Mouse (Mus musculus) MEL (cell line): Measurements from ENCODE around the gene Hcn3. TPM values are rescaled to one million over a fixed set of nuclear protein-coding genes. Genes with fewer than 3 reads are reported as not detected.

Source experiments
- DNase-seq: peaks from one replicate; pipeline ENCODE4 v3.0.0; 2011; ENCODE audit warnings: low read depth, low spot score
- H3K27ac ChIP-seq: 2 replicates; pipeline ENCODE4 v1.5.1; 2012; ENCODE audit warnings: low read depth, mild to moderate bottlenecking, control low read depth, low read length, moderate library complexity; ENCODE audit not compliant: control insufficient read depth
- H3K27me3 ChIP-seq, 2 experiments: fragments of 150-350 bp in 1 of 2; sonication (generic) in 1 of 2; 2 replicates each; pipeline ENCODE4 v1.6.1; 2012; ENCODE audit warnings: low read length in 2 of 2, mild to moderate bottlenecking in 2 of 2, improper control_type of control experiment in 1 of 2, moderate library complexity in 1 of 2; ENCODE audit not compliant: insufficient read depth in 2 of 2, control insufficient read depth in 1 of 2
- H3K36me3 ChIP-seq, 2 experiments: 2 replicates each; pipeline ENCODE4 v1.6.1; 2012 to 2014; ENCODE audit warnings: low read length in 2 of 2, improper control_type of control experiment in 1 of 2, inconsistent platforms in 1 of 2, mild to moderate bottlenecking in 1 of 2; ENCODE audit not compliant: insufficient read depth in 2 of 2, control insufficient read depth in 1 of 2
- H3K4me1 ChIP-seq, 2 experiments: fragments of 150-350 bp in 1 of 2; sonication (generic) in 1 of 2; 2 replicates each; pipeline ENCODE4 v1.6.1; 2012; ENCODE audit warnings: low read length in 2 of 2, improper control_type of control experiment in 1 of 2, mild to moderate bottlenecking in 1 of 2; ENCODE audit not compliant: insufficient read depth in 2 of 2, control insufficient read depth in 1 of 2
- H3K4me3 ChIP-seq, 2 experiments: fragments of 150-350 bp in 1 of 2; sonication (generic) in 1 of 2; 2 replicates each; pipeline ENCODE4 v1.5.1; 2012; ENCODE audit warnings: low read depth in 2 of 2, low read length in 2 of 2, mild to moderate bottlenecking in 2 of 2, moderate library complexity in 2 of 2, control low read depth in 1 of 2, improper control_type of control experiment in 1 of 2; ENCODE audit not compliant: control insufficient read depth in 1 of 2, insufficient read depth in 1 of 2
- H3K79me2 ChIP-seq: 2 replicates; pipeline ENCODE4 v1.6.1; 2012; ENCODE audit warnings: mild to moderate bottlenecking, low read length, moderate library complexity; ENCODE audit not compliant: control insufficient read depth, poor library complexity, insufficient read depth
- H3K9ac ChIP-seq: 2 replicates; pipeline ENCODE4 v1.6.1; 2012; ENCODE audit warnings: low read depth, mild to moderate bottlenecking, control low read depth, low read length, moderate library complexity; ENCODE audit not compliant: control insufficient read depth, poor library complexity, severe bottlenecking
- H3K9me3 ChIP-seq: fragments of 150-350 bp; sonication (generic); replicated peaks from 2 replicates; pipeline ENCODE4 v1.6.1; 2012; ENCODE audit warnings: mild to moderate bottlenecking, low read length, improper control_type of control experiment, moderate library complexity; ENCODE audit not compliant: insufficient read depth
- BHLHE40 ChIP-seq: IDR thresholded peaks from 2 replicates; pipeline ENCODE4 v1.6.1; 2012; ENCODE audit warnings: low read depth, mild to moderate bottlenecking, inconsistent platforms, low read length, improper control_type of control experiment, borderline replicate concordance
- CHD1 ChIP-seq: IDR thresholded peaks from 2 replicates; pipeline ENCODE4 v1.6.1; 2012; ENCODE audit warnings: low read depth, mild to moderate bottlenecking, inconsistent platforms, low read length, improper control_type of control experiment
- CHD2 ChIP-seq: IDR thresholded peaks from 2 replicates; pipeline ENCODE4 v1.6.1; 2011; ENCODE audit warnings: low read length, improper control_type of control experiment
- CTCF ChIP-seq, 3 experiments: IDR thresholded peaks in 2 of 3; conservative IDR thresholded peaks in 1 of 3; 2 replicates each; pipeline ENCODE4 v1.5.1; 2011 to 2012; ENCODE audit warnings: low read length in 3 of 3, low read depth in 2 of 3, mild to moderate bottlenecking in 2 of 3, improper control_type of control experiment in 1 of 3, inconsistent platforms in 1 of 3, mixed read lengths in 1 of 3, moderate library complexity in 1 of 3; ENCODE audit not compliant: control insufficient read depth in 1 of 3, insufficient read depth in 1 of 3, poor library complexity in 1 of 3, severe bottlenecking in 1 of 3
- E2F4 ChIP-seq: IDR thresholded peaks from 2 replicates; pipeline ENCODE4 v1.6.1; 2011; ENCODE audit warnings: low read depth, low read length, improper control_type of control experiment, borderline replicate concordance
- ELF1 ChIP-seq: IDR thresholded peaks from 2 replicates; pipeline ENCODE4 v1.6.1; 2014; ENCODE audit warnings: low read depth, mild to moderate bottlenecking, inconsistent platforms, low read length, improper control_type of control experiment, moderate library complexity
- EP300 ChIP-seq, 2 experiments: IDR thresholded peaks; 2 replicates each; pipeline ENCODE4 v1.6.1; 2011; ENCODE audit warnings: improper control_type of control experiment in 2 of 2, low read length in 2 of 2, low read depth in 1 of 2, mild to moderate bottlenecking in 1 of 2
- ETS1 ChIP-seq: IDR thresholded peaks from 2 replicates; pipeline ENCODE4 v1.6.1; 2012; ENCODE audit warnings: low read depth, mild to moderate bottlenecking, inconsistent platforms, low read length, improper control_type of control experiment, moderate library complexity
- GABPA ChIP-seq: IDR thresholded peaks from 2 replicates; pipeline ENCODE4 v1.6.1; 2012; ENCODE audit warnings: low read depth, mild to moderate bottlenecking, inconsistent platforms, low read length, improper control_type of control experiment, moderate library complexity
- HCFC1 ChIP-seq: IDR thresholded peaks from 2 replicates; pipeline ENCODE4 v1.6.1; 2012; ENCODE audit warnings: low read depth, mild to moderate bottlenecking, inconsistent platforms, low read length, improper control_type of control experiment, moderate library complexity
- JUND ChIP-seq: IDR thresholded peaks from 2 replicates; pipeline ENCODE4 v1.6.1; 2011; ENCODE audit warnings: low read depth, mild to moderate bottlenecking, improper control_type of control experiment, low read length
- MAFK ChIP-seq: IDR thresholded peaks from 2 replicates; pipeline ENCODE4 v1.6.1; 2011; ENCODE audit warnings: low read depth, mild to moderate bottlenecking, low read length, improper control_type of control experiment, borderline replicate concordance
- MAX ChIP-seq: IDR thresholded peaks from 2 replicates; pipeline ENCODE4 v1.6.1; 2011; ENCODE audit warnings: low read length, improper control_type of control experiment
- MAZ ChIP-seq: IDR thresholded peaks from 2 replicates; pipeline ENCODE4 v1.6.1; 2012; ENCODE audit warnings: low read depth, mild to moderate bottlenecking, inconsistent platforms, low read length, improper control_type of control experiment
- MEF2A ChIP-seq: IDR thresholded peaks from 2 replicates; pipeline ENCODE4 v1.6.1; 2014; ENCODE audit warnings: low read depth, mild to moderate bottlenecking, inconsistent platforms, low read length, improper control_type of control experiment; ENCODE audit not compliant: poor library complexity, insufficient replicate concordance, severe bottlenecking; ENCODE audit errors: extremely low read depth
- MXI1 ChIP-seq: IDR thresholded peaks from 2 replicates; pipeline ENCODE4 v1.6.1; 2011; ENCODE audit warnings: mild to moderate bottlenecking, low read depth, low read length, improper control_type of control experiment
- MYB ChIP-seq: IDR thresholded peaks from 2 replicates; pipeline ENCODE4 v1.6.1; 2011; ENCODE audit warnings: mild to moderate bottlenecking, low read depth, low read length, improper control_type of control experiment
- MYC ChIP-seq: IDR thresholded peaks from 2 replicates; pipeline ENCODE4 v1.6.1; 2011; ENCODE audit warnings: low read depth, mild to moderate bottlenecking, low read length, improper control_type of control experiment, moderate library complexity
- NELFE ChIP-seq: IDR thresholded peaks from 2 replicates; pipeline ENCODE4 v1.6.1; 2011; ENCODE audit warnings: low read depth, low read length, improper control_type of control experiment
- NRF1 ChIP-seq: IDR thresholded peaks from 2 replicates; pipeline ENCODE4 v1.6.1; 2014; ENCODE audit warnings: low read depth, mild to moderate bottlenecking, inconsistent platforms, low read length, improper control_type of control experiment, moderate library complexity; ENCODE audit not compliant: poor library complexity, insufficient read depth, severe bottlenecking
- POLR2A ChIP-seq, 2 experiments: IDR thresholded peaks; 2 replicates each; pipeline ENCODE4 v1.6.1; 2011 to 2012; ENCODE audit warnings: low read length in 2 of 2, mild to moderate bottlenecking in 2 of 2, control low read depth in 1 of 2, improper control_type of control experiment in 1 of 2, low read depth in 1 of 2, moderate library complexity in 1 of 2; ENCODE audit not compliant: control insufficient read depth in 1 of 2, insufficient read depth in 1 of 2, poor library complexity in 1 of 2
- POLR2AphosphoS2 ChIP-seq: IDR thresholded peaks from 2 replicates; pipeline ENCODE4 v1.6.1; 2011; ENCODE audit warnings: low read length, improper control_type of control experiment
- RAD21 ChIP-seq: IDR thresholded peaks from 2 replicates; pipeline ENCODE4 v1.6.1; 2011; ENCODE audit warnings: mild to moderate bottlenecking, low read depth, low read length, improper control_type of control experiment
- RCOR1 ChIP-seq: IDR thresholded peaks from 2 replicates; pipeline ENCODE4 v1.6.1; 2012; ENCODE audit warnings: low read depth, mild to moderate bottlenecking, inconsistent platforms, low read length, improper control_type of control experiment
- SIN3A ChIP-seq: IDR thresholded peaks from 2 replicates; pipeline ENCODE4 v1.6.1; 2012; ENCODE audit warnings: low read length, improper control_type of control experiment, inconsistent platforms
- SMC3 ChIP-seq: IDR thresholded peaks from 2 replicates; pipeline ENCODE4 v1.6.1; 2011; ENCODE audit warnings: low read depth, low read length, improper control_type of control experiment
- TAL1 ChIP-seq: IDR thresholded peaks from 2 replicates; pipeline ENCODE4 v1.6.1; 2012; ENCODE audit warnings: mild to moderate bottlenecking, inconsistent platforms, low read length, moderate library complexity, mixed read lengths
- TBP ChIP-seq: IDR thresholded peaks from 2 replicates; pipeline ENCODE4 v1.8.0; 2011; ENCODE audit warnings: low read depth, low read length, improper control_type of control experiment
- TCF12 ChIP-seq: IDR thresholded peaks from 2 replicates; pipeline ENCODE4 v1.6.1; 2014; ENCODE audit warnings: low read depth, mild to moderate bottlenecking, inconsistent platforms, low read length, improper control_type of control experiment, moderate library complexity
- UBTF ChIP-seq: IDR thresholded peaks from 2 replicates; pipeline ENCODE4 v1.6.1; 2012; ENCODE audit warnings: low read depth, mild to moderate bottlenecking, inconsistent platforms, low read length, improper control_type of control experiment, moderate library complexity, borderline replicate concordance; ENCODE audit not compliant: insufficient read depth
- USF1 ChIP-seq: IDR thresholded peaks from 2 replicates; pipeline ENCODE4 v1.6.1; 2014; ENCODE audit warnings: low read depth, mild to moderate bottlenecking, inconsistent platforms, low read length, improper control_type of control experiment, moderate library complexity
- USF2 ChIP-seq, 2 experiments: IDR thresholded peaks; 2 replicates each; pipeline ENCODE4 v1.6.1; 2011 to 2012; ENCODE audit warnings: improper control_type of control experiment in 2 of 2, low read length in 2 of 2, borderline replicate concordance in 1 of 2, inconsistent platforms in 1 of 2, low read depth in 1 of 2, mild to moderate bottlenecking in 1 of 2; ENCODE audit not compliant: insufficient read depth in 1 of 2
- ZC3H11A ChIP-seq: IDR thresholded peaks from 2 replicates; pipeline ENCODE4 v1.6.1; 2012; ENCODE audit warnings: low read depth, mild to moderate bottlenecking, inconsistent platforms, low read length, improper control_type of control experiment
- ZKSCAN1 ChIP-seq: IDR thresholded peaks from 2 replicates; pipeline ENCODE4 v1.6.1; 2012; ENCODE audit warnings: low read depth, mild to moderate bottlenecking, inconsistent platforms, low read length, improper control_type of control experiment, moderate library complexity
- polyA plus RNA-seq, 2 experiments: library from polyadenylated mRNA; stranded (reverse) in 1 of 2; unstranded in 1 of 2; fragments of >175 nt in 1 of 2; fragments of >200 nt in 1 of 2; gene quantifications; 2 replicates each; pipeline versions ENCODE4 v1.2.1 to v1.2.4; 2012; ENCODE audit warnings: low replicate concordance in 2 of 2, low read depth in 1 of 2; ENCODE audit not compliant: insufficient read length in 2 of 2, insufficient read depth in 1 of 2, missing spikeins in 1 of 2
- total RNA-seq: library from RNA; depleted of rRNA; stranded (reverse); fragments of 300-350 nt; gene quantifications from 2 replicates; pipeline ENCODE4 v1.2.3, GENCODE M21; 2012

Hcn3 gene
- total and polyA plus RNA-seq, 3 experiments, result 4.0 to 7.4 TPM; not detected in 1

DNA sequence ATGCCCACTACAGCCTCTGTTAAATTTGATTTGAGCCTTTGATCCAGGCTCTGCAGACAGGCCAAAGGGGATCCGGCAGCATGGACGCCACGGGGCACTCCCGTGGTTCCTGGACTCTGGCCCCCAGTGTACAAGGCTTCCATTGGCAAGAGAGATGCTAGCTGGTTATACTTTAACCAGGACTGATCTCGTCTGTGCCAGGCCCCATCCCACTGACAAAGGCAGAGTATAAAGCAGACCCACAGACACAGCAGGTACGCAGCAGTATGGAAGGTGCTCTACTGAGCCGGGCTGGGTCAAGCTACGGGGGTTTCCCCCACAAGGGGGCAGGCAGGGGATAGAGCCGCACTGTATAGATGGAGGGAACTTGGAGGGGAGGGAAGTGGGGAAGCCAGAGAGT, 23.6 kb downstream of the Hcn3 start:
- Histone ChIP-seq H3K27ac (peak overlapping the region; percentile 97), H3K36me3 (peaks cover 2 to 49% of the 10 kb centered on the region in 2 experiments; a peak in 3 of 4 replicates), H3K79me2 (peaks cover 16% of the 10 kb centered on the region), H3K27me3 (no peaks in the 10 kb centered on the region), H3K4me1 (peaks cover 27 to 53% of the 10 kb centered on the region in 2 experiments), H3K9me3 (no peaks in the 10 kb centered on the region), H3K9ac (peak overlapping the region; percentile 81), H3K4me3 (peak overlapping the region; percentile 77 to 81)
- peak; percentile 82 for DNase-seq
- TF ChIP-seq POLR2A (IDR thresholded peaks at IDR 0.05; ENCODE audit: control insufficient read depth in 1 of 2, insufficient read depth in 1 of 2, low read depth in 1 of 2, low read length in 2 of 2, poor library complexity in 1 of 2), result peak in 1 of 2 experiments; percentile 32; a peak in 2 of 4 replicates
- no peak; the same call in 1 of the 2 replicates for TF ChIP-seq NELFE
- no peak for TF ChIP-seq CHD2
- TF ChIP-seq BHLHE40, result no peak
- TF ChIP-seq MYB, result no peak
- 0 out of 2 replicates have a peak, but pooled peaks have one; percentile 11 for TF ChIP-seq TCF12
- no peak for TF ChIP-seq MEF2A
- no peak for TF ChIP-seq E2F4
- TF ChIP-seq USF1, result no peak
- TF ChIP-seq MYC, result no peak
- peak; percentile 75; the same call in 1 of the 2 replicates for TF ChIP-seq MAZ
- no peak for TF ChIP-seq ZKSCAN1
- TF ChIP-seq MAX, result peak; percentile 5; the same call in 1 of the 2 replicates
- 0 out of 2 replicates have a peak, but pooled peaks have one; percentile 14 for TF ChIP-seq MXI1
- peak; percentile 36; the same call in 1 of the 2 replicates for TF ChIP-seq RCOR1
- TF ChIP-seq RAD21, result peak; percentile 34
- TF ChIP-seq TBP, result no peak
- TF ChIP-seq SMC3, result peak; percentile 60
- TF ChIP-seq TAL1, result no peak
- TF ChIP-seq CTCF (IDR thresholded peaks at IDR 0.05 in 2 of 3, conservative IDR thresholded peaks at IDR 0.05 in 1 of 3; ENCODE audit: control insufficient read depth in 1 of 3, insufficient read depth in 1 of 3, low read depth in 2 of 3, low read length in 3 of 3, poor library complexity in 1 of 3, severe bottlenecking in 1 of 3), result peak; percentile 59 to 69 (median 65)
- TF ChIP-seq GABPA, result 0 out of 2 replicates have a peak, but pooled peaks have one; percentile 39
- TF ChIP-seq SIN3A, result no peak; the same call in none of the 2 replicates
- TF ChIP-seq JUND, result no peak
- no peak for TF ChIP-seq USF2 (IDR thresholded peaks at IDR 0.05; ENCODE audit: borderline replicate concordance in 1 of 2, insufficient read depth in 1 of 2, low read depth in 1 of 2, low read length in 2 of 2)
- TF ChIP-seq HCFC1, result peak; percentile 43
- no peak for TF ChIP-seq ETS1
- peak; percentile 19 for TF ChIP-seq ZC3H11A
- TF ChIP-seq UBTF, result peak; percentile 71; the same call in 1 of the 2 replicates
- TF ChIP-seq NRF1, result no peak
- TF ChIP-seq CHD1, result no peak
- TF ChIP-seq MAFK, result no peak
- TF ChIP-seq POLR2AphosphoS2, result no peak; the same call in 1 of the 2 replicates
- no peak for TF ChIP-seq EP300 (IDR thresholded peaks at IDR 0.05; ENCODE audit: low read depth in 1 of 2, low read length in 2 of 2)
- no peak for TF ChIP-seq ELF1
